Mouse (Mus musculus) kidney, postnatal 25 days (tissue): Measurements from ENCODE around the gene Clic1.
A peak's percentile ranks its signal among the peaks of the same experiment; 100 is the strongest.

Source experiments
- DNase-seq, 2 experiments: peaks; one replicate each; pipeline ENCODE4 v3.0.0; 2021; ENCODE audit warnings: mixed read lengths in 2 of 2

The Clic1 gene

GRCm38 (mm10) chr17:35092403-35093198 is 42.8 kb downstream of the Clic1 start:
- no peak for DNase-seq

GRCm38 (mm10) chr17:35094475-35095365 is 45.0 kb downstream of the Clic1 start:
- DNase-seq, result no peak

GRCm38 (mm10) chr17:35096597-35096996 is 46.8 kb downstream of the Clic1 start:
- no peak for DNase-seq

- peak; percentile 42 to 53 for DNase-seq
Measured at GRCm38 (mm10) chr17:35097164-35097655, 47.4 kb downstream of the Clic1 start.

DNA sequence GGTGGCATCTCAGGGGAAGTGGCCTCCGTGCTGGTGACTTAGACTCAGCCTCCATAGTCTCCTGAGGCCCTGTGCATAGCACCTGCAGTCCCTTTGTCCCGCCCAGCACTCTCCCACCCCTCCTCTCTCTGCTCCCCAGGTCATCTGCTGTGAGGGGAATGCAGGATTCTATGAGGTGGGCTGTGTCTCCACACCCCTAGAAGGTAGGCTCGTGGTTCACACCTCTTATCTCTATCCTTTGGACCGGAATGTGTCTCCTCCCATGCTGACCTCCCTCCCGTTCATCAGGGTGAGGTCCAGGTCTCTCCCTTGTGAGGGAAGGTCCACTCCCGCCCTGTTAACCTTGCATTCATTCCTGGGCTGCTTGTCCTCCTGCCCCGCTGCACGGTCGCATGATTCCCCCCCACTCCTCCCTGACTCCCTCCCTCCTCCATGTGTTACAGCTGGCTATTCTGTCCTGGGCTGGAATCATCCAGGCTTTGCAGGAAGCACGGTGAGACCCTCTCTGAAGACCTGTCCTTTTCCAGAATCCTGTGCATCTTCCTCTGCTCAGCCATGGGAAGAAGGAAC is 50.5 kb downstream of the Clic1 start:
- peak in 1 of 2 experiments; percentile 76 for DNase-seq

GRCm38 (mm10) chr17:35101161-35101560 is 51.4 kb downstream of the Clic1 start:
- DNase-seq, result no peak

DNA sequence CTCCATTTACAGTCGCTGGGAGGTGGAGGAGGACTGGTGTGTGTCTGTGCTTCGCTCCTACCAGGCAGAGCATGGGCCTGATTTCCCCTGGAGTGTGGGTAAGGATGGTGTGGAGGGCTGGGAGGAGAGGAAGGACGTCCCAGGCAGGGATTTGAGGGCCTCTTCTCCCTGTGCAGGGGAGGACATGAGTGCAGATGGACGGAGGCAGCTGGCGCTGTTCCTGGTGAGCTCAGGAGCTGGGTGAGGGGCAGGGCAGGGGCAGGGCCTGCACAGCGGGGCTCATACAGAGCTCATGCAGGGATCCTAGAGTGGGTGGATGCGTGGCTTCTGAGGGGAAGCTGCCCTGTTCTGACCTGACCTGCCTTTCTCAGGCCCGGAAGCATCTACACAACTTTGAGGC is 52.5 kb downstream of the Clic1 start:
- no peak for DNase-seq

- DNase-seq, result peak; percentile 79 to 90
Measured at GRCm38 (mm10) chr17:35103221-35103690, 53.5 kb downstream of the Clic1 start.

DNA sequence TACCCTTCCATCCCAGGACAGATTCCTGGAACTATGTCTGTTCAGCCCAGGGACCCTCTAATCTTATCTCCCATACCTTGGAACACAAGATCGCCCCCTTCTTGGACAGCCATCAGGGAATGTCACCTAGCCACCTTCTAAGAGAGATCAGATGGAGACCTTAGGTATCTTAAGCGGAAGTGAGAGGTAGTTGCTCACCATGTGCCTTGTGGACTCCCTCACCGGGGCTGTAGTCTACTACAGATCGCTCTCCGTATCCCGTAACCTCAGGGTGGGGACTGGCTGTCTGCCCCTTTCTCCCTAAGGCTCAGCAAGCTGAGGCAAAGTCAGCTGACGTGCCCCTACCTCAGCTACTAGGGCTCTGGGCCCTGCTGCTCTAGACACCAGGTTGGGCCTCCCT is 54.3 kb downstream of the Clic1 start:
- DNase-seq, result no peak

GRCm38 (mm10) chr17:35104754-35105153 is 55.0 kb downstream of the Clic1 start:
- DNase-seq, result no peak

- peak; percentile 61 to 76 for DNase-seq
Measured at GRCm38 (mm10) chr17:35105740-35106389, 56.1 kb downstream of the Clic1 start.

GRCm38 (mm10) chr17:35106522-35106921 is 56.8 kb downstream of the Clic1 start:
- DNase-seq, result no peak

DNA sequence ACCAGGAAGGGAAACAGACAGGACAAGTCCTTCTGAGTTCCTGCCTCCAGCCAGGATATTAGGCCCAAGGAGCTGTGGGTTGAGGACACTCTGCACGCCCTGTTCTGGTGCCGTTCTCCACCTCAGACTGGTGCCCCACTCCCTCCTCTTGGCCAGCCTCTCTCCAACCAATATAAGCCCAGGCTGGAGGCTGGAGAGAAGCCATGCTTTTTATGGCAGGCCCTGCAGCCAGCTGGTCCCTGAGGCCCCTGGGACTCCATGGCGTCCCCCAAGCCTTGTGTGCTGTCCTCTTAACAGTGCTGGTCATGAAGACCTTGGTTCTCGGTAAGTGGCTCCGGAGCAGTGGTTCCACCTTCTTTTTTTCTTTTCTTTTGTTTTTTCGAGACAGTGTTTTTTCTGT is 58.3 kb downstream of the Clic1 start, which contains the start of gene Ly6g5c:
TSS of gene Ly6g5c (plus strand) at position 183 of the 400 bp plus-strand sequence.
- DNase-seq, result no peak
